Mouse (Mus musculus) liver, embryonic 16.5 days (tissue): ENCODE results near the gene Ola1. TPM values are rescaled to one million over a fixed set of nuclear protein-coding genes. Genes with fewer than 3 reads are reported as not detected.
A peak's percentile ranks its signal among the peaks of the same experiment; 100 is the strongest.

ENCODE experiments used
- ATAC-seq: fragments of 200-750 bp; cut with Nextera tagmentation; 2 replicates; pipeline ENCODE4 v1.8.0; 2017; ENCODE audit warnings: low read depth, mild to moderate bottlenecking, moderate number of reproducible peaks, moderate library complexity
- H3K27ac ChIP-seq: fragments of 300-500 bp; sonication (generic); 2 replicates; pipeline ENCODE4 v1.5.1; 2014; ENCODE audit warnings: mild to moderate bottlenecking, low read length
- H3K27me3 ChIP-seq: fragments of 300-500 bp; sonication (generic); 2 replicates; pipeline ENCODE4 v1.6.1; 2014; ENCODE audit warnings: low read depth, low read length, mixed read lengths; ENCODE audit not compliant: control insufficient read depth, insufficient read depth
- H3K36me3 ChIP-seq: fragments of 300-500 bp; sonication (generic); 2 replicates; pipeline ENCODE4 v1.6.1; 2014; ENCODE audit warnings: mild to moderate bottlenecking; ENCODE audit not compliant: control insufficient read depth, insufficient read depth
- H3K4me1 ChIP-seq: fragments of 300-500 bp; sonication (generic); 2 replicates; pipeline ENCODE4 v1.6.1; 2014; ENCODE audit warnings: low read depth, low read length, mixed read lengths; ENCODE audit not compliant: control insufficient read depth
- H3K4me2 ChIP-seq: fragments of 300-500 bp; sonication (generic); 2 replicates; pipeline ENCODE4 v1.6.1; 2014; ENCODE audit warnings: low read depth, low read length, mixed read lengths
- H3K4me3 ChIP-seq: fragments of 300-500 bp; sonication (generic); 2 replicates; pipeline ENCODE4 v1.5.1; 2014; ENCODE audit warnings: low read depth, mild to moderate bottlenecking, low read length
- H3K9ac ChIP-seq: fragments of 300-500 bp; sonication (generic); 2 replicates; pipeline ENCODE4 v1.6.1; 2014; ENCODE audit warnings: low read depth, low read length
- H3K9me3 ChIP-seq: fragments of 300-500 bp; sonication (generic); replicated peaks from 2 replicates; pipeline ENCODE4 v1.6.1; 2016; ENCODE audit warnings: low read length; ENCODE audit not compliant: control insufficient read depth
- WGBS: fragments of 180-500 bp; shearing (Covaris S2); extraction: QIAGEN DNeasy Blood & Tissue Kit; methylation state at CpG from one replicate; pipeline ENCODE4 v1.1.7; 2014; ENCODE audit not compliant: insufficient replicate concordance; 5-methylcytosine and 5-hydroxymethylcytosine counted together
- polyA plus RNA-seq: library from polyadenylated mRNA; unstranded; fragments of >200 nt; fragmentation: Nextera tagmentation; extraction: Ambion mirVana; gene quantifications from 2 replicates; pipeline ENCODE4 v1.2.1, GENCODE M21; 2015

The Ola1 gene
- polyA plus RNA-seq, 1 experiment from 2014 or later = 29.7 TPM

GRCm38 (mm10) chr2:73066307-73067167 is 152.2 kb downstream of the Ola1 start:
- Histone ChIP-seq H3K36me3 (no peaks in the 10 kb centered on the region), H3K4me2 (peak overlapping the region; percentile 17), H3K4me3 (no peak overlapping the region), H3K27me3 (no peaks in the 10 kb centered on the region), H3K9me3 (no peaks in the 10 kb centered on the region), H3K9ac (peak overlapping the region; percentile 2; the same call in 1 of the 2 replicates), H3K4me1 (peaks cover 10% of the 10 kb centered on the region), H3K27ac (no peak overlapping the region)
- peak; percentile 43 for ATAC-seq
- WGBS = 16% methylated on average over 20 of the region's 20 CpGs

GRCm38 (mm10) chr2:73063911-73064619 is 154.7 kb downstream of the Ola1 start:
- H3K4me2 ChIP-seq = no peak overlapping the region
- no peaks in the 10 kb centered on the region for H3K27me3 ChIP-seq
- H3K9me3 ChIP-seq = no peaks in the 10 kb centered on the region
- ATAC-seq = no peak
- no peak overlapping the region for H3K9ac ChIP-seq
- peaks cover 15% of the 10 kb centered on the region for H3K4me1 ChIP-seq
- no peak overlapping the region for H3K27ac ChIP-seq
- WGBS = 59% methylated on average over 14 of the region's 14 CpGs
- no peaks in the 10 kb centered on the region for H3K36me3 ChIP-seq
- no peak overlapping the region for H3K4me3 ChIP-seq

GRCm38 (mm10) chr2:73060259-73060585 is 158.5 kb downstream of the Ola1 start:
- Histone ChIP-seq H3K4me2 (no peak overlapping the region), H3K4me3 (no peak overlapping the region), H3K27me3 (no peaks in the 10 kb centered on the region), H3K36me3 (no peaks in the 10 kb centered on the region), H3K27ac (no peak overlapping the region), H3K4me1 (peaks cover 21% of the 10 kb centered on the region), H3K9me3 (no peaks in the 10 kb centered on the region), H3K9ac (no peak overlapping the region)
- ATAC-seq = no peak
- WGBS = 64% methylated on average over 6 of the region's 6 CpGs

GRCm38 (mm10) chr2:73059550-73060258 is 159.0 kb downstream of the Ola1 start:
- H3K4me2 ChIP-seq = no peak overlapping the region
- no peak overlapping the region for H3K27ac ChIP-seq
- WGBS = 21% methylated on average over 12 of the region's 12 CpGs

GRCm38 (mm10) chr2:73058344-73058743 is 160.4 kb downstream of the Ola1 start:
- H3K9ac ChIP-seq = no peak overlapping the region
- H3K27ac ChIP-seq = no peak overlapping the region
- WGBS = 84% methylated on average over 1 of the region's 1 CpGs
- no peaks in the 10 kb centered on the region for H3K9me3 ChIP-seq
- H3K36me3 ChIP-seq = no peaks in the 10 kb centered on the region
- no peak for ATAC-seq
- H3K27me3 ChIP-seq = no peaks in the 10 kb centered on the region
- H3K4me3 ChIP-seq = peak overlapping the region; percentile 18; the same call in 1 of the 2 replicates
- peak overlapping the region; percentile 26; the same call in 1 of the 2 replicates for H3K4me2 ChIP-seq
- peaks cover 21% of the 10 kb centered on the region for H3K4me1 ChIP-seq

More at GRCm38 (mm10) chr2:73059550-73060258, 159.0 kb downstream of the Ola1 start:
- H3K9me3 ChIP-seq = no peaks in the 10 kb centered on the region
- no peaks in the 10 kb centered on the region for H3K27me3 ChIP-seq
- no peak for ATAC-seq
- peaks cover 21% of the 10 kb centered on the region for H3K4me1 ChIP-seq
- no peak overlapping the region for H3K4me3 ChIP-seq
- H3K36me3 ChIP-seq = no peaks in the 10 kb centered on the region
- no peak overlapping the region for H3K9ac ChIP-seq

- Histone ChIP-seq H3K36me3 (no peaks in the 10 kb centered on the region), H3K4me2 (0 out of 2 replicates have a peak overlapping the region, but pooled peaks have one; percentile 26), H3K9ac (no peak overlapping the region), H3K27me3 (no peaks in the 10 kb centered on the region), H3K4me3 (no peak overlapping the region), H3K27ac (no peak overlapping the region), H3K4me1 (peaks cover 21% of the 10 kb centered on the region), H3K9me3 (no peaks in the 10 kb centered on the region)
- 50% methylated on average over 2 of the region's 2 CpGs for WGBS
- no peak for ATAC-seq
These were observed 161.1 kb downstream of the Ola1 start for GRCm38 (mm10) chr2:73057589-73057988.

GRCm38 (mm10) chr2:73056090-73056956 is 162.4 kb downstream of the Ola1 start:
- 0 out of 2 replicates have a peak overlapping the region, but pooled peaks have one; percentile 23 for H3K9ac ChIP-seq
- H3K36me3 ChIP-seq = no peaks in the 10 kb centered on the region
- peak overlapping the region; percentile 70 for H3K27ac ChIP-seq
- H3K27me3 ChIP-seq = no peaks in the 10 kb centered on the region
- ATAC-seq = peak; percentile 64
- H3K4me3 ChIP-seq = peak overlapping the region; percentile 15; the same call in 1 of the 2 replicates
- H3K9me3 ChIP-seq = no peaks in the 10 kb centered on the region
- peaks cover 21% of the 10 kb centered on the region for H3K4me1 ChIP-seq
- 36% methylated on average over 17 of the region's 17 CpGs for WGBS
- H3K4me2 ChIP-seq = peak overlapping the region; percentile 36; the same call in 1 of the 2 replicates
